Mouse (Mus musculus) spleen, adult 18-20 months (tissue): ENCODE data around the gene Acaa1b.

Experiments
- DNase-seq, 2 experiments: peaks; one replicate each; pipeline ENCODE4 v3.0.0; 2022; ENCODE audit warnings: mixed read lengths in 2 of 2

Gene Acaa1b

DNA sequence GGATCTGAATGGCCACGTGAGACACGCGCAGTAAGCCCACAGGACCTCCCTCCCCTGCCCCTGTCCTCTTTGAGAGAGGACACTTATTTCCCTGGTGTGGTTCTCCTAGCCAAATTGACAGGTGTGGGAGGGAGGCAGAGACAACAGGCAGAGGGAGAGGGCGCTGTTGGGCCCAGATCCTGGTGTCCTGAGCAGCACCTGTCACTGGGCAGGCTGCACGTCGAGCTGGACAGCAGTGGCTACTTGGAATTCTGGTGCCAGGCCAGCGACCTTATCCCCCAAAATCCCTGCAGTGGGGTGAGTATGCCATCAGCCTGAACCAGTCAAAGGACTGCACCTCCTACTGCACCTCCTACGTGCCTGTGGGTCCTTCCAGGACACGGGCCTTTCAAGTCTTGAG, 13.5 kb downstream of the Acaa1b start:
- DNase-seq, result no peak

DNA sequence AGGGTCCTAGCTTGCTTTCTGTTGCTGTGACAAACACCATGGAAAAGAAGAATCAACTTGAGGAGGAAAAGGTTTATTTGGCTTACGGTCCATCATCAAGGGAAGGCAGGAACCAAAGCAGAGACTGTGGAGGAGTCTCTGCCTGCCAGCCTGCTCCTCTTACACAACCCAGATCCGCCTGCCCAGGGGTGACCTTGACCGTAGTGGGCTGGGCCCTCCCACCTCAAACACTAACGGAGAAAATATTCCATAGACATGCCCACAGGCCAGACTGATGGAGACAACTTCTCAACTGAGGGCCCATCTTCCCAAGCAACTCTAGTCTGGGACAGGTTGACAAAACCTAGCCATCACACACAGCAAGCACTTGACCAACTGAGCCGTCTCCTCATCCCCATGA, 14.8 kb downstream of the Acaa1b start:
- DNase-seq, result no peak

DNA sequence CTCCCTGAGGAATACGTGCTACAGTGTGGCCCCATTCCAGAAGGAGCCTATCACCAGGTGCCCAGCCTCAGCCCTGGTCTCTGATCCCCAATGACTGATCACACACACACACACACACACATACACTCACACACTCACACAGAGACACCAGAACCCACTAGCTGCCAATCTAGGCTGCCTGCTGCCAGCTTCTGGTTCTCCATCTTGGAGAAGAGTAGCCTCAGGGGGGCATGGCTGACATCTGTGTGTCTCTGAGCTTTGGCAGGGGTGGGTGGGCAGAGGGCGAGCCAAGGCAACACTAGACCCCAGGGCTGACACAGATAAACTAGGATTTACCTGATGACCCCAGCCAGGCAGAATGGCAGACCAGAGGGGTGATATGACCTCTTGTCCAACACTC, 18.1 kb downstream of the Acaa1b start:
- DNase-seq, result no peak

DNA sequence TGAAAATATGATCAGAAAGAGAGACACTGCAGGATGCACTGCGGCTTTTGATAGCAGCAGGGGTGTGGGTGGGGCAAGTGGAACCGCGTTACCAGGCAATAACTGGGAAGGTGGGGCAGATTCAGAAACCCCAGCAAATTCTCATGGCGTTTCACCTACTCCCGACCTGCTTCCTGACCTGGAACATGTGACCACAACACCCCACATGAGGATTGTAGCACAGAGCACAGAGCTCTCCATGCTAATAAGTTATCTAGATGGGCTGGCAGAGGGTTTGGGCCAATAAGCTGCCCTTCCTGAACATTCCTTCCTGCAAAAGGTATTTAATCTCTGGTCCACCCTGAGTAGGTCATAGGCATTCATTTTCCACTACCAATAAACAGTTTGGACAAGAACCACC, 26.2 kb downstream of the Acaa1b start:
- DNase-seq, result no peak

DNA sequence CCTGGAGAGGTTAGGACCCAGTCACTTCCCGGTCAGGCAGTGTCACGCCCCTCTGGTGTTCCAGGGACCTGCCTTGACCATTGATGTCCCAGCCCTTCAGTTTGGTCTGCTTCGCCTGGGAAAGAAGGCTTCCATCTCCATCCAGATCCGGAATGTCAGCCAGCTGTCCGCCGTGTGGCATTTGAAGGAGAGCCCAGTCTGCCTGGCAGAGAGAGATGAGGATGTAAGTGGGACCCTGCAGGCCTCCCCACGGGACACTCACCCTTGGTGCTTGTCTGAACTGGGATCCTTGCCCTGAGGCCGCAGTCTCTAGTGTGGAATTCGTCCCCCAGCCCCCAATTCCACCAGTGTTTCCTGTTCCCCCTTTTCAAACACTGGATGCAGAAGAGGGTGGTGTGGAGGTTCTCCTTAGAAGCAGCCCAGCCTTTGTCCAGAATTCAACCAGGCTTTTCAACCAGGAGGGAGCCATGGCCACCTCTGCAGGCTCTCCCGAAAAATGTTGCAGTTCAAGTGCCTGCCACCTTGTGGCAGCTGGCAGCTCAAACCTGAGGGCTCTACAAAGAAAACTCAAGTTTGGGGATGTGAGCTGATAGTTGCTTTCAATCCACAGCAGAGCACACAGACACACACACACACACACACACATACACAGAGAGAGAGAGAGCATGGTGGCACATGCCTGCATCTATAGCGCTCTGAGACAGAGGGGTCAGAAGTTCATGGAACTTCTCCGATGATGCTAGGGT, 28.3 kb downstream of the Acaa1b start:
- DNase-seq, result no peak

DNA sequence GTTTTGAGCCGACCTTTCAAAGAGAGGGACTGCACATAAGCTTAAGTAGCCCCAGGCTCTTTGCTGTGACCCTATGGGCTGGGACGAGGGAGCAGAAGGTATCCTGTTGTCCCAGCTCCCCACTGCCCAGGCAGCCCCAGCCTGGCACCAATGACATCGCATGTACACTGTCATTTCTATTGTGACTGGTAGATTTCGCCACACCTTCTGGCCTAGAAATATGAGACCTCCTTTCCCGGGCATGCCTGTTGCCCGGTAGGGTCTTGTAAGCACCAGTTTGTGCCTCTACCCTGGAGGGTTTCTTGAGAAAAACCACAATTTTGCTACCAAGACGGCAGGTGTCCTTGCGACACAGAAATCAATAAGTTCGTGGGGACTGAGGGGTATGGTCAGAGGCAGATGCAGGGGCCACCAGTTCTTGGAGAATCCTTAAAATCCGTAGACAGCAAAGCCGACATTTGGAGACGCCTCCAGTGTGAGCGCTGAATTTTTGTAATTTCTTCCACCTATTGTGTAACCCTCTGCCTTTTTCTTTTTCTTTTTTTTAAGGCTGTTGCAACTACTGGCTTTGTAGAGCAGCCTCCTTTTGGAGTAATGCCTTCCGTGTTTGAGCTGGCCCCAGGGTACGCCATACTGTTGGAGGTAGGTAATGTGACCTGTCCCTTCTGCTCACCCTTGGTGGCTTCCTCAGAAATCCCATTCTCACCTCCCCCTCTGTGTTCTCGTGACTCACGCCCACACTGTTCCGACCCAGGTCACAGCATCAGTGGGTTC, 34.1 kb downstream of the Acaa1b start:
- DNase-seq, result no peak

DNA sequence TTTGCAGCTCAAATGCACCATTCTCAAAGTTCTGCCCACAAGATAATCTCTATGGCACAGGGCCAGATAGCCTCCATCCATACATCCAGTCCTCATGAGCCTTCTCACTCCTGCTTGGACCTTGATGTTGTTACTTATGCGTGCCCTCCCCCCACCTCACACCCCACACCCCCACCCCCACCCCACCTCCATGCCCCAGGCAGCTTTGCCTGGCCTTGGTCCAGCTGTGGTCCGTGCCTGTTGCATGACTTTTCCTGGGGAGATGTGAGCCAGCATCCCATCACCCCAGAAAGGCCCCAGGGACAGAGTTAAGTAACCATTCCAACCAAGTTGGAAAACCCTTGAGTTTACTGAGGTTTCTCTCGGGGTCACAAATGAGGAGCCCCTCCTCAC, 36.7 kb downstream of the Acaa1b start:
- no peak for DNase-seq

DNA sequence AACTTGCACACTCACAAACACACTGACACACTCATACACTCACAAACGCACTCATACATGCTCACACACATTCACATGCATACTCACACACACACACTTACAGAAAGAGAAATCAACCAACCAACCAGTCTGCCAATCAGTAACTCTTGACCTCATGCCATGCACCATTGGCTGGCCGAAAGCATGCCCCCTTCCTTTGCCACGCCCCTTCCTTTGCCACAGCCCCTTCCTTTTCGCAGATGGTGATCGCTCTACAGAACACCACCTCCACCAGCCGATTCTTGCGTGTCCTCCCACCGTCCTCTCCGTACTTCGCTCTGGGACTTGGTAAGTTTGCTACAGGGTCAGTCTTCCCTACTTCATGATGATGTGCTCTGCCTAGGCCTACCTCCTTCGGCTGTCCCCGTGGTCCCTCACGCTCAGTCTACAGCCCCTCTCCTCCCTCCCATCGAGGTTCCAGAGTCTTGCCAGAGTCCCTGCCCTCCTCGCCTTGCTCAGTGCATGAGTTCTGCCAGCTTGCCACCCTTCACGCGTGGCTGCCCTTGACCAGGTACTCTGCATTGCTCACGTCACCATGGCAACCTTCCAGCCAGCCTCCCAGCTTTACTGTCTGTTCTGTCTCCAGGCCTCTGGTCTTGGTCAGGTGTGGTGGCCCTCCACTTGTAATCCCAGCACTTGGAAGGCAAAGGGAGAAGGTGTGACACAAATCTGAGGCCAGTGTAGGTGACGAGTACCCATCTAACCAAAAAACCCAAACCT, 37.3 kb downstream of the Acaa1b start:
- DNase-seq, result no peak

DNA sequence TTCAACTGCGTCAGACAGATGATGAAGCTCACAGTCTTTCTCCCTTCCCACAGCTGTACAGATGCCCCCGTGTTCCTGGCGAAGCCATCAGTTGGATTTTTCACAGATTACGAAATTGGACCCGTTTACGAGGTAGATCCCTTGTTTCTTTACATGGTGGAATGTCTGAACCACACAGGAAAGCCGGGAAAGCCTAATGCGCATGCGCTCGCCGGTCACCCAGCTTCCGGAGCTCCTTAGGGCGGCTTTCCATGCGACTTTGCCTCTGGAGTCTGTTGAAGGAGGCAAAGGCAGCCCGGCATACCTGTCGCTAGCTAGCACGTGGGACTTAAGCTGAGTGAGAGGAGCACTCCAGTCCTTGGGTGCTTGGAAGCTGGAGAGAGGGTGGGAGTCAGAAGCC, 42.0 kb downstream of the Acaa1b start:
- DNase-seq, result no peak

DNA sequence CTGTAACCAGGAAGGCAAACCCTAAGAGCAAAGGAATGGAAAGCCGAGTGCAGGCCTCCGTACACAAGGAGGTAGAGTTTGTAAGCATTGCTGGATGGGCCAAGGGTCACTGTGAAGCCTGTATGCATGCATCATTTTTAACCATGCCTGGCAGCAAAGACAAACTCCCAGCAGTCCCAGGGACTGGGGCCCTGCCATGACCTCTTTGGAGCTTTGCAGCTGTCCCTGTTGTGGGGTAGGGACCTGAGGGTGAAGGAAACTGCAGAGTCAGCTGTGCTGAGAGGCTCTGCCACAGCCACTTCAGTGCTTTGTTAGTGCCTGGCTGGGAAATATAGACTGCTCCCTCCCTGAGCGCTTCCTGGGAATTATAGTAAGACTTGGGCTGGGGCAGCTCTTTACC, 46.3 kb downstream of the Acaa1b start:
- no peak for DNase-seq

DNA sequence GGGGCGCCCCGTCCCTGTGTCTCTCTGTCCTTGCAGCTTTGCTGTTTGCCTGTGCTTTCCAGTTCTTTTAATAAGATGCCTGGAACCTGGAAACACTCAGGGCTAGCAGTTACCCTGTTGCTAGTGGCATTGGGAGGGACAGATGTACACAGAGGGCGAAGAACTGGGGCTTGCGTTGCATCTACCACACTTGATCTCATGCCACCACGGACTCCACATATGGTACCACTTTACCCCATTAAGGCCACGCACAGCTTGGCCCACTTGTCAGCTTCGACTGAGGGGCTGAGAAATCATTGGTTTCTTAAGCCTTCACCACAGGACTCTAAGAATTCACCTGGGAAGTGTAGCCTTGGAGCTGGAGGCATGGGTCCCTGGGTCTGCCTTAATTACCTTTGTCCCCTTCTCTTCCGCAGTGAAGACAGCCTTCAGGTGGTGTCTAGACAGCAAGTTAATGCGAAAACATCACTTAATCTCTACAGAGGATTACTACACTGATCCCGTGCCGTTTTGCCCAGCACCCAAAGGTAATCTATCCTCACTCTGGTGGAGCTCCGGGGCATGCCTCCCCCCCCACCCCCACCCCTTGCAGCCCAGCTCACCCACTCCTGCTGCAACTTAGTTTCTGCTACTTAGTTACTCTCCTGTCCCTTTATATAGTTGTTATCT, 47.1 kb downstream of the Acaa1b start:
- DNase-seq, result no peak

DNA sequence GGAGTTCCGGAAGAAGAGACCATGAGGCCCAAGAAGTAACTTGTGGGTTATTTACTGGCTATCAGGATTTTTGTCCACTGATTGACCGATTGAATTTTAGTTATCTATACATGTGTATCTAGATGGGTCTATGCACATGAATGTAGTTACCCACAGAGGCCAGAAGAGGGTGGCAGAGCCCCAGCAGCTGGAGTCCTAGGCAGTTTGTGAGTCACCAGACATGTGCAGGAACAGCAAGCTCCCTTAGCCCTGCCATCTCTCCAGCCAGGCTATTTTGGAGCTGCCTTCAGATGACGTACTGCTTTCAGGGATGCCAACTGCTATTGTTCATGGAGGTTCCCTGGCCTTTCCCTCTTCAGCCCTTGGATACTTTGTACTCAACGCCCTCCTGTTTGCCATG, 49.3 kb downstream of the Acaa1b start:
- no peak for DNase-seq

DNA sequence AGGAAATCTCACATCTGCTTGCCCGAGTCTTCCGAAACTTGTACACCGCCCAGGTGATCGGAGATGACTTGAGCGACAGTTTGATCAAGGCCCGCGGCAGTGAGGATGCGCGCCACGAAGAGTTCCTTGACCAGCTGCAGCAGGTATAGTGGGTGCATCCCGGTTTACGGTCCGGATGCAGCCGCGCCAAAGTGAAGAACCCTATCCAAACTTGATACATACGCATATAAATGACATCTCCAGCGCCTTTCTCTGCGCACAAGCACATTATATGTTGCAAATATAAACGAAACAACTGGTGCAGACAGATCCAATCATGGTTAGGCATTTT, 54.1 kb downstream of the Acaa1b start:
- DNase-seq, result peak in 1 of 2 experiments; percentile 17

DNA sequence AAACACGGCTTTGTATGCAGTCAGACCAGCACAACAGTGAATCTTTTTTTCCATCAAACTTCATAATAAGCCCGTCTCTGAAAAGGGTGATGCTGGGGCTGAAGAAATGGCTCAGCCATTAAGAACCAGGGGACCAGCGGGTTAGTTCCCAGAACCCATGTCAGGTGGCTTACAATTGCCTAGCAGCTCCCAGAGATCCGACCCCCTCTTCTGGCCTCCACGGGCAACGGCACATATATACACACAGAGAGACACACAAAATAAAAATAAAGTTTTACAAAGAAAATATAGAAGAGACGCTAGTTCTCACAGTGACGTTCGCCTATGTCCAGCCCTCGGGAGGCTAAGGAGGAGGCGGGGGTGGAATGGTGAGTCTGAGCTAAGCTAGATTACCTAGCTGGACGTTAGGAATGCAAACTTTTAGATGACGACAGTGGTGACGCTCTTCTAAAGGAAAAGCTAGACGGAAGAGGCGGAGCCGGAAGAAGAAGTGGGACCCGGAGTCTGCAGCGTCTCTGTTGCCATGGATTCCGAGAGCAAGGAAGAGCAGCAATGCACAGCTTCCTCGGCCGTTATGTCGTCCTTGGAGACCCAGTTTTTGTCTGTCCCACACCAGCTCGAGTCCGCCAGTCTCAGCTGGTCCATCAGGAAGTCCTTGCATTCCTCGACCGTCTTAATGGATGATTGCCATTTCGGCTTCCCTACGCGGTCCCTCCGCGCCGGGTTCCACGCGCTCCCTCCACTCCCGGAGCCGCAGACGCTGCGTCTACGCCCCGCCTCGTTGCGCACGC, 54.7 kb downstream of the Acaa1b start, which contains the start of gene Dlec1:
Dlec1 (plus strand) TSS at position 487 of the 791 bp plus-strand sequence.
- DNase-seq, result peak; percentile 50 to 57

DNA sequence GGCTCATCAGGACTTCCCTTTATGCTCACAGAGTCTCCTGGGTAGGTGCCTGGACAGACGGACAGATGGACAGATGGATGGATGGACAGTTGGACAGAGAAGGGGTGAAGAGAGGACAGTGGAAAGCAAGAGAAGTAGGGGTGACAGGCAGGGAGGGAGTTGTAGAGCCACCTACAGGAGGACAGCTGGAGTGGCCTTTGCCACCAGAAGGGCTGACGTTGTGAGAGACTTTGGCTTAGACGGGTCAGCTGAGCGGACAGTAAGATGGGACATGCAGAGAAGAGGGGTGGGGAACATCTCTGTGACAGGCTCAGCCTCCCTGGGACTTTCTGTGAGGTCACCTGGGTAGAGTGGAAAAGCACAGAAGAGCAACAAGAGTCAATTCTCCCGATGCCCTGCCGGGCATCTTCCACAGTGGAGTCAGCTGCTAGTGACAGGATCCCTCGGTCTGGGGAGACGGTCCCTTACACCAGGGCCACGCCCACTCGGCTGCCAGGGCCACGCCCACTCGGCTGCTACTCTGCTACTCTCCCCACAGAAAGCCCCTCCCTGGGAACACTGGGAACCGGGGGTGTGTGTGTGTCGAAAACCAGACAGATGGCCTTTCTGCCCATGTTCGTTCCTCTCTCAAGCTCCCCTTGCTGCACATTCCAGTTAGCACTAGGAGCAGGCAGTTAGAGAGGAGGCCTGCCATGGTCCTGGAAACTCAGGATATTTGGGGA, 56.6 kb downstream of the Acaa1b start:
- peak in 1 of 2 experiments; percentile 9 for DNase-seq
